Mouse (Mus musculus) megakaryocyte, adult 5-6 weeks (primary cell): ENCODE measurements around the gene Pbld1. TPM values are rescaled to one million over a fixed set of nuclear protein-coding genes. Genes with fewer than 3 reads are reported as not detected.
A peak's percentile ranks its signal among the peaks of the same experiment; 100 is the strongest.

Experiments
- ATAC-seq: 2 replicates; pipeline ENCODE4 v1.8.0; 2016; ENCODE audit warnings: mild to moderate bottlenecking, inconsistent platforms; ENCODE audit not compliant: poor library complexity, severe bottlenecking
- total RNA-seq, 2 experiments: library from RNA; stranded (forward) in 1 of 2; stranded (reverse) in 1 of 2; fragments of 153-499, 151-499 nt in 1 of 2; fragments of 221-1000, 200-1000 nt in 1 of 2; gene quantifications; 2 replicates each; pipeline versions ENCODE4 v1.2.3 to v1.2.4; 2015 to 2017

Pbld1 gene
- total RNA-seq, 2 experiments from 2014 or later, result 1.7 to 3.8 TPM

- ATAC-seq, result no peak
Measured at GRCm38 (mm10) chr10:63092616-63093550, 32.9 kb downstream of the Pbld1 start.

GRCm38 (mm10) chr10:63096757-63097156 is 36.8 kb downstream of the Pbld1 start:
- no peak for ATAC-seq

- ATAC-seq, result no peak
Measured at GRCm38 (mm10) chr10:63098191-63098590, 38.2 kb downstream of the Pbld1 start.

- ATAC-seq, result no peak
Measured at GRCm38 (mm10) chr10:63099521-63099920, 39.6 kb downstream of the Pbld1 start, which contains the start of gene Atoh7. Atoh7 (plus strand) TSS chr10:63099651.

- no peak for ATAC-seq
Measured at GRCm38 (mm10) chr10:63099941-63100562, 40.1 kb downstream of the Pbld1 start.

- ATAC-seq, result no peak
Measured at GRCm38 (mm10) chr10:63100657-63101056, 40.7 kb downstream of the Pbld1 start.

GRCm38 (mm10) chr10:63113027-63113604 is 53.2 kb downstream of the Pbld1 start:
- ATAC-seq, result no peak

GRCm38 (mm10) chr10:63113716-63114360 is 53.9 kb downstream of the Pbld1 start:
- no peak for ATAC-seq

- no peak for ATAC-seq
Measured at GRCm38 (mm10) chr10:63115881-63116280, 55.9 kb downstream of the Pbld1 start.

GRCm38 (mm10) chr10:63116376-63116775 is 56.4 kb downstream of the Pbld1 start:
- ATAC-seq, result no peak

- ATAC-seq, result no peak
Measured at GRCm38 (mm10) chr10:63117583-63117982, 57.6 kb downstream of the Pbld1 start.

GRCm38 (mm10) chr10:63119916-63120315 is 60.0 kb downstream of the Pbld1 start:
- no peak for ATAC-seq

GRCm38 (mm10) chr10:63121961-63122360 is 62.0 kb downstream of the Pbld1 start:
- no peak for ATAC-seq

- ATAC-seq, result peak; percentile 66
Measured at GRCm38 (mm10) chr10:63122516-63122915, 62.6 kb downstream of the Pbld1 start.

- no peak for ATAC-seq
Measured at GRCm38 (mm10) chr10:63123141-63123540, 63.2 kb downstream of the Pbld1 start.

- no peak for ATAC-seq
Measured at GRCm38 (mm10) chr10:63124016-63124415, 64.1 kb downstream of the Pbld1 start.

GRCm38 (mm10) chr10:63125343-63125742 is 65.4 kb downstream of the Pbld1 start:
- ATAC-seq, result no peak

GRCm38 (mm10) chr10:63126116-63126515 is 66.2 kb downstream of the Pbld1 start:
- ATAC-seq, result no peak

GRCm38 (mm10) chr10:63127156-63127555 is 67.2 kb downstream of the Pbld1 start:
- no peak for ATAC-seq
